Mouse (Mus musculus) myocyte (in vitro differentiated cells): Measurements from ENCODE around the gene Ccdc106.

ENCODE experiments used
- POLR2A ChIP-seq: IDR thresholded peaks from one replicate; pipeline ENCODE4 v1.6.1; 2011; ENCODE audit warnings: low read depth, mild to moderate bottlenecking, control low read depth, moderate library complexity; ENCODE audit not compliant: insufficient read length
- TCF12 ChIP-seq: IDR thresholded peaks from one replicate; pipeline ENCODE4 v1.6.1; 2011; ENCODE audit warnings: mild to moderate bottlenecking, control low read depth; ENCODE audit not compliant: poor library complexity, insufficient read depth, severe bottlenecking
- USF1 ChIP-seq: IDR thresholded peaks from one replicate; pipeline ENCODE4 v1.6.1; 2011; ENCODE audit warnings: low read depth, mild to moderate bottlenecking, control low read depth, moderate library complexity

DNA sequence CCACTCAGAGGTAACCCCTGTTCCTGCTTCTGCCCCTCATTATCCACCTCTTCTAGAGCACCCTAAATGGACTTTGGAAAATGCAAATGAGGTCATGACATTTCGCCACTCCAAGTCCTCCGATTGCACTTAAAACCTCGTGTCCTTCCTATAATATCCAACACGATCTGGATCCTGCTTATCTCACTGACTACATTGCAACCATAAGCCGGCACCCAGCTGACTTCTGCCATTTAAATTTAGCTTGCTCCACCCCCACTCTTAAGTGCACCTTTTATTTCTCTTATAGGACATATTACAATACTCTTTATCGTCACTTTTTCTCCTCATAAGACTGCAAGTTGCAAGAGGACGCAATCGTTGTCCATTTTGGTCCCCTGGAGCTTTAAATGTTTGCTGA, 17.1 kb downstream of the Ccdc106 start:
- TF ChIP-seq POLR2A (no peak), TCF12 (no peak), USF1 (no peak)
